Mouse (Mus musculus): ENCODE measurements at regions not wholly inside any gene's neighbourhood (a gene's known extent, or its start where the extent isn't known, plus 50 kb on each side); places are given as distances from the start of the nearest gene placed in this dataset.

GRCm38 (mm10) chr13:84345791-84346511 lies 123.9 kb downstream of the Tmem161b start:
- DNase-seq (ENCODE audit: low read depth, low spot score): no peak

GRCm38 (mm10) chr13:84346569-84346968 lies 124.5 kb downstream of the Tmem161b start:
- no peak for DNase-seq (ENCODE audit: low read depth, low spot score)

GRCm38 (mm10) chr13:84347181-84347913 lies 125.3 kb downstream of the Tmem161b start:
- DNase-seq (ENCODE audit: low read depth, low spot score): peak; percentile 7

- peak; percentile 68 for DNase-seq (ENCODE audit: low read depth, low spot score)
Observed at GRCm38 (mm10) chr13:84347914-84348700, 126.0 kb downstream of the Tmem161b start.

GRCm38 (mm10) chr13:84348701-84348975 lies 126.5 kb downstream of the Tmem161b start:
- no peak for DNase-seq (ENCODE audit: low read depth, low spot score)

GRCm38 (mm10) chr13:84349001-84349720 lies 127.1 kb downstream of the Tmem161b start:
- peak; percentile 22 for DNase-seq (ENCODE audit: low read depth, low spot score)

GRCm38 (mm10) chr13:84349721-84350040 lies 127.6 kb downstream of the Tmem161b start:
- DNase-seq (ENCODE audit: low read depth, low spot score): no peak

- DNase-seq (ENCODE audit: low read depth, low spot score): no peak
Observed at GRCm38 (mm10) chr13:84350791-84351190, 128.7 kb downstream of the Tmem161b start.

- no peak for DNase-seq (ENCODE audit: low read depth, low spot score)
Observed at GRCm38 (mm10) chr13:84356455-84356854, 134.4 kb downstream of the Tmem161b start.

- no peak for DNase-seq (ENCODE audit: low read depth, low spot score)
Observed at GRCm38 (mm10) chr13:84360536-84360935, 138.4 kb downstream of the Tmem161b start.

- no peak for DNase-seq (ENCODE audit: low read depth, low spot score)
Observed at GRCm38 (mm10) chr13:84364069-84364468, 142.0 kb downstream of the Tmem161b start.

- no peak for DNase-seq (ENCODE audit: low read depth, low spot score)
Observed at GRCm38 (mm10) chr13:84365503-84365902, 143.4 kb downstream of the Tmem161b start.

- no peak for DNase-seq (ENCODE audit: low read depth, low spot score)
Observed at GRCm38 (mm10) chr13:84366017-84366416, 143.9 kb downstream of the Tmem161b start.

- DNase-seq (ENCODE audit: low read depth, low spot score): no peak
Observed at GRCm38 (mm10) chr13:84366839-84367238, 144.7 kb downstream of the Tmem161b start.

GRCm38 (mm10) chr13:84368225-84368624 lies 146.1 kb downstream of the Tmem161b start:
- DNase-seq (ENCODE audit: low read depth, low spot score): no peak

GRCm38 (mm10) chr13:84374711-84375257 lies 152.7 kb downstream of the Tmem161b start:
- no peak for DNase-seq (ENCODE audit: low read depth, low spot score)

- DNase-seq (ENCODE audit: low read depth, low spot score): no peak
Observed at GRCm38 (mm10) chr13:84375941-84376340, 153.8 kb downstream of the Tmem161b start.

GRCm38 (mm10) chr13:84378553-84379332 lies 156.6 kb downstream of the Tmem161b start:
- DNase-seq (ENCODE audit: low read depth, low spot score): no peak

- DNase-seq (ENCODE audit: low read depth, low spot score): no peak
Observed at GRCm38 (mm10) chr13:84391554-84391953, 169.5 kb downstream of the Tmem161b start.

- DNase-seq (ENCODE audit: low read depth, low spot score): no peak
Observed at GRCm38 (mm10) chr13:84398476-84399344, 176.6 kb downstream of the Tmem161b start.
